Mouse (Mus musculus): Measurements from ENCODE around the gene Aqp9.

DNA sequence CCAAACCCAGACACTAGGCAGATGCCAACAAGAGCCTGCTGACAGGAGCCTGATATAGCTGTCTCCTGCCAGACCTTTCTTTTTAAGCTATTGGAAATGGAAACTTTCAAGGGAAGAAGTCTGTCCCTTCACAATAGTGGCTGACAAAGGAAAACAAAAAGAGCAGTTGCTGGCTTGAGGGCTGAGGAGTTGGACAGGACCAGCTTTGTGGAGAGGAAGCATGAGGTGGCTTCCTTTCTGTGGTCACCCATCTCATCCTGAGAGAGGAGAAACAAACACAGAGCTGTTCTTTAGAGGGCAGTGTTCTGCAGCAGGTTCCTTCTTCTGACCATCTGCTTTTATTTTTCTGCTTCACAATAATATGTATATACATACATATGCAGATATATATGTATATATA is 19.6 kb downstream of the Aqp9 start:
- no peak for TF ChIP-seq CTCF (IDR thresholded peaks at IDR 0.05; ENCODE audit: control insufficient read depth, insufficient read depth, low read length)
- no peak for TF ChIP-seq POLR2A (IDR thresholded peaks at IDR 0.05; ENCODE audit: borderline replicate concordance, control insufficient read depth, low read depth, low read length)

Measured in bone marrow, adult 2 months (tissue).